Mouse (Mus musculus): ENCODE results near the gene Wbp11. TPM values are rescaled to one million over a fixed set of nuclear protein-coding genes. Genes with fewer than 3 reads are reported as not detected.
A peak's percentile ranks its signal among the peaks of the same experiment; 100 is the strongest.

Wbp11 gene
- polyA plus RNA-seq, 1 experiment = 65.9 TPM

DNA sequence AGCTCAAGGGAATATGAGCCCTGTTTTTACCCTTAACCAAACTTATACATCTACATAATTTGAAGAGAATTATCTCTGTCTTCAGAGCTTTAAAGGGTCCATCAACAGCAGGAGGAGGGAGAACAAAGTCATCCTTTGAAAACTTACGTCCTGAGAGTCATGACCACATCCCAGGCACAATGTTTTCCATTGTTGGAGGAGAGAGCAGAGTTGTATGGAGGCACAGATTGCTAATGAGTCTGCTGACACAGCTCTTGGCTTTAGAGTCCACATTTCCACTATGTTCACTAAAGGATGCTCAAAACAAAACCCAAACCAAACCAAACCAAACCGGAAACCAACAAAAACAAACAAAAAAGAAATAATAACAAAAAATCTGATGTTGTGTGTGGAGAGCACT lies 16.9 kb upstream of the Wbp11 start:
- TF ChIP-seq CTCF (IDR thresholded peaks at IDR 0.05; ENCODE audit: control insufficient read depth, insufficient read depth, insufficient read length) (no peak), MYOD1 (IDR thresholded peaks at IDR 0.05; ENCODE audit: control insufficient read depth, insufficient read length, low read depth) (no peak), USF1 (IDR thresholded peaks at IDR 0.05; ENCODE audit: low read depth) (no peak), MYOG (IDR thresholded peaks at IDR 0.05; ENCODE audit: control insufficient read depth, extremely low read depth, insufficient read length) (no peak), CEBPB (IDR thresholded peaks at IDR 0.05; ENCODE audit: low read depth) (no peak), MAX (IDR thresholded peaks at IDR 0.05) (no peak), FOSL1 (IDR thresholded peaks at IDR 0.05; ENCODE audit: insufficient read depth, low read length, poor library complexity, severe bottlenecking) (no peak)
- Histone ChIP-seq H3K36me3 (ENCODE audit: control insufficient read depth, insufficient read depth) (no peaks in the 10 kb centered on the region), H3K27me3 (ENCODE audit: control insufficient read depth, insufficient read depth, insufficient read length) (no peaks in the 10 kb centered on the region), H3K79me3 (ENCODE audit: low read depth) (no peaks in the 10 kb centered on the region), H3K4me3 (ENCODE audit: insufficient read depth, poor library complexity, severe bottlenecking) (no peak overlapping the region), H3K79me2 (ENCODE audit: control insufficient read depth, insufficient read depth) (no peaks in the 10 kb centered on the region), H3ac (ENCODE audit: control insufficient read depth, insufficient read length, low read depth) (no peak overlapping the region)

DNA sequence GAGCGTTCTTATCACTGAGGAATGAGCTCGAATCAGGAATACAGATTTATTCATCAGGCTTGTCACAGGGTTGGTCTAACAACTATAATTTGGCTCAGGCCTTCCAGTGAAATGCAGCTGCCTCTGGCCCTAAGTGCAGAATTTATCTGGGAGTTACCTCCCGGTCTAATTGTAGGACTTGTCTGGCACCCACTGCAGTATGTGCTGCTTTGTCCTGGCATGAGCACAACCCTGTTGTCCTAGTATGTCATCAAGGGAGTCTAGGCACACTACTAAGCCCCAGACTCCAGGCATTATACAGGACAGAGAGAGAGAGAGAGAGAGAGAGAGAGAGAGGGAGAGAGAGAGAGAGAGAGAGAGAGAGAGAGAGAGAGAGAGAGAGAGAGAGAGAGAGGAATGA lies 9.3 kb upstream of the Wbp11 start:
- TF ChIP-seq CTCF (IDR thresholded peaks at IDR 0.05; ENCODE audit: control insufficient read depth, insufficient read depth, insufficient read length) (no peak), MAX (IDR thresholded peaks at IDR 0.05) (no peak), FOSL1 (IDR thresholded peaks at IDR 0.05; ENCODE audit: insufficient read depth, low read length, poor library complexity, severe bottlenecking) (no peak), CEBPB (IDR thresholded peaks at IDR 0.05; ENCODE audit: low read depth) (no peak), USF1 (IDR thresholded peaks at IDR 0.05; ENCODE audit: low read depth) (no peak), MYOG (IDR thresholded peaks at IDR 0.05; ENCODE audit: control insufficient read depth, extremely low read depth, insufficient read length) (no peak), MYOD1 (IDR thresholded peaks at IDR 0.05; ENCODE audit: control insufficient read depth, insufficient read length, low read depth) (no peak)
- H3K4me3 ChIP-seq (ENCODE audit: insufficient read depth, poor library complexity, severe bottlenecking) = no peak overlapping the region
- no peaks in the 10 kb centered on the region for H3K36me3 ChIP-seq (ENCODE audit: control insufficient read depth, insufficient read depth)
- H3K79me3 ChIP-seq (ENCODE audit: low read depth) = no peaks in the 10 kb centered on the region
- no peaks in the 10 kb centered on the region for H3K79me2 ChIP-seq (ENCODE audit: control insufficient read depth, insufficient read depth)
- H3K27me3 ChIP-seq (ENCODE audit: control insufficient read depth, insufficient read depth, insufficient read length) = peaks cover 3% of the 10 kb centered on the region
- H3ac ChIP-seq (ENCODE audit: control insufficient read depth, insufficient read length, low read depth) = no peak overlapping the region

DNA sequence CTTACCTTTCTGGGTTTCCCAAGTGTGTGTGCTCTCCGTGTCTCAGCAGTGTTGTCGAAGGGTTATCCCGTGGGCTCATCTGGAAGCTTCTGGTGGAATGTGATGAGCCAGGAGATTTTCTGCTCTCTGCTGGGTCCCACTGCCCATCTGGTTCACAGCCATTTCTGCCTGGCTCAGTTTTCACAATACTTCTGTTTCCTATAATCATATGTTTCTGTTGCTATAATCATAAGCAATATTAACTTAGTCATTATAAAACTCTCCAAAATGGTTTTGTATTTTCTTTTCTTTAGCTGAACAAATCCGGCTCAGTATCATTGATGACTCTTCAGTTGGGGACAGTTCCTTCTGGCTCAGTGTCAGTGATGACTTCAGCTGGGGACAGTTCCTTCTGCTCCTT lies 7.3 kb upstream of the Wbp11 start, which contains the start of gene Smco3:
Gene Smco3 (minus strand): TSS at position 101 of the 400 bp plus-strand sequence.
- no peak within 1 kb of the TSS for H3K4me3 ChIP-seq (ENCODE audit: insufficient read depth, poor library complexity, severe bottlenecking)
- H3ac ChIP-seq (ENCODE audit: control insufficient read depth, insufficient read length, low read depth) = no peak within 1 kb of the TSS
- H3K79me3 ChIP-seq (ENCODE audit: low read depth) = no peaks in the 10 kb centered on the region
- H3K36me3 ChIP-seq (ENCODE audit: control insufficient read depth, insufficient read depth) = no peaks in the 10 kb centered on the region
- H3K27me3 ChIP-seq (ENCODE audit: control insufficient read depth, insufficient read depth, insufficient read length) = peaks cover 3% of the 10 kb centered on the region
- H3K79me2 ChIP-seq (ENCODE audit: control insufficient read depth, insufficient read depth) = no peaks in the 10 kb centered on the region
- no peak for TF ChIP-seq MAX (IDR thresholded peaks at IDR 0.05)
- no peak for TF ChIP-seq MYOG (IDR thresholded peaks at IDR 0.05; ENCODE audit: control insufficient read depth, extremely low read depth, insufficient read length)

GRCm38 (mm10) chr6:136831712-136832111 lies 3.7 kb upstream of the Wbp11 start:
- Histone ChIP-seq H3K79me2 (ENCODE audit: control insufficient read depth, insufficient read depth) (peaks cover 14% of the 10 kb centered on the region), H3ac (ENCODE audit: control insufficient read depth, insufficient read length, low read depth) (no peak overlapping the region), H3K36me3 (ENCODE audit: control insufficient read depth, insufficient read depth) (no peaks in the 10 kb centered on the region), H3K27me3 (ENCODE audit: control insufficient read depth, insufficient read depth, insufficient read length) (peaks cover 3% of the 10 kb centered on the region), H3K79me3 (ENCODE audit: low read depth) (peaks cover 10% of the 10 kb centered on the region), H3K4me3 (ENCODE audit: insufficient read depth, poor library complexity, severe bottlenecking) (no peak overlapping the region)
- TF ChIP-seq CTCF (IDR thresholded peaks at IDR 0.05; ENCODE audit: control insufficient read depth, insufficient read depth, insufficient read length) (no peak), FOSL1 (IDR thresholded peaks at IDR 0.05; ENCODE audit: insufficient read depth, low read length, poor library complexity, severe bottlenecking) (no peak), CEBPB (IDR thresholded peaks at IDR 0.05; ENCODE audit: low read depth) (no peak), USF1 (IDR thresholded peaks at IDR 0.05; ENCODE audit: low read depth) (no peak), MAX (IDR thresholded peaks at IDR 0.05) (no peak), MYOG (IDR thresholded peaks at IDR 0.05; ENCODE audit: control insufficient read depth, extremely low read depth, insufficient read length) (no peak), MYOD1 (IDR thresholded peaks at IDR 0.05; ENCODE audit: control insufficient read depth, insufficient read length, low read depth) (no peak)

DNA sequence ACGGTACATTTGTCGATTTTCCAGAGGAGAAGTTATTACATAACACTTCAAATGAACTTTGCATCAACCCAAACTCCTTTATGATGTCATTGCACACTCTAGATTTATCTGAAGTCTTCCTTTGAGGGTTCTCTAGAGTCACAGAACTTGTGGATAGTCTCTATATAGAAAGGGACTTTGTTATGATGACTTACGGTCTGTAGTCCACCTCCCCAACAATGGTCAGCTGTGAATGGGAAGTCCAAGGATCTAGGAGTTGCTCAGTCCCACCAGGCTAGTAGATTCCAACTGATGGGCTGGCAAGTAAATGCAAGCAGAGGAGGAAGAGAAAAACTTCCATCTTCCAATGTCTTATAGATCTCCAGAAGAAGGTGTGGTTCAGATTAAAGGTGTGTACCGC lies 648 bp upstream of the Wbp11 start:
- no peak for TF ChIP-seq FOSL1 (IDR thresholded peaks at IDR 0.05; ENCODE audit: insufficient read depth, low read length, poor library complexity, severe bottlenecking)
- TF ChIP-seq CEBPB (IDR thresholded peaks at IDR 0.05; ENCODE audit: low read depth) = no peak
- TF ChIP-seq MYOD1 (IDR thresholded peaks at IDR 0.05; ENCODE audit: control insufficient read depth, insufficient read length, low read depth) = no peak
- TF ChIP-seq MAX (IDR thresholded peaks at IDR 0.05) = no peak
- no peak for TF ChIP-seq USF1 (IDR thresholded peaks at IDR 0.05; ENCODE audit: low read depth)
- TF ChIP-seq MYOG (IDR thresholded peaks at IDR 0.05; ENCODE audit: control insufficient read depth, extremely low read depth, insufficient read length) = no peak
- no peak for TF ChIP-seq CTCF (IDR thresholded peaks at IDR 0.05; ENCODE audit: control insufficient read depth, insufficient read depth, insufficient read length)
- H3ac ChIP-seq (ENCODE audit: control insufficient read depth, insufficient read length, low read depth) = peak overlapping the region; percentile 66
- peak overlapping the region; percentile 38 for H3K4me3 ChIP-seq (ENCODE audit: insufficient read depth, poor library complexity, severe bottlenecking)
- H3K27me3 ChIP-seq (ENCODE audit: control insufficient read depth, insufficient read depth, insufficient read length) = no peaks in the 10 kb centered on the region
- peaks cover 28% of the 10 kb centered on the region for H3K79me3 ChIP-seq (ENCODE audit: low read depth)
- peaks cover 20% of the 10 kb centered on the region for H3K36me3 ChIP-seq (ENCODE audit: control insufficient read depth, insufficient read depth)
- H3K79me2 ChIP-seq (ENCODE audit: control insufficient read depth, insufficient read depth) = peaks cover 37% of the 10 kb centered on the region

- TF ChIP-seq CTCF (IDR thresholded peaks at IDR 0.05; ENCODE audit: control insufficient read depth, insufficient read depth, insufficient read length) = no peak
- H3K4me3 ChIP-seq (ENCODE audit: insufficient read depth, poor library complexity, severe bottlenecking) = peak within 1 kb of the TSS; percentile 92
- H3ac ChIP-seq (ENCODE audit: control insufficient read depth, insufficient read length, low read depth) = peak within 1 kb of the TSS; percentile 77
- peaks cover 45% of the 10 kb centered on the region for H3K79me2 ChIP-seq (ENCODE audit: control insufficient read depth, insufficient read depth)
- peaks cover 28% of the 10 kb centered on the region for H3K36me3 ChIP-seq (ENCODE audit: control insufficient read depth, insufficient read depth)
- no peaks in the 10 kb centered on the region for H3K27me3 ChIP-seq (ENCODE audit: control insufficient read depth, insufficient read depth, insufficient read length)
- peaks cover 29% of the 10 kb centered on the region for H3K79me3 ChIP-seq (ENCODE audit: low read depth)
These were observed 535 bp downstream of the Wbp11 start, which contains the start of gene BC049715 for GRCm38 (mm10) chr6:136827516-136827880. Gene BC049715, plus strand, starts transcription at chr6:136827626.
